Mouse (Mus musculus) heart, adult 2 months (tissue): Measurements from ENCODE around the gene Gm20388. TPM values are rescaled to one million over a fixed set of nuclear protein-coding genes. Genes with fewer than 3 reads are reported as not detected.
A peak's percentile ranks its signal among the peaks of the same experiment; 100 is the strongest.

Experiments used
- DNase-seq, 2 experiments: peaks; one replicate each; pipeline ENCODE4 v3.0.0; 2021
- H3K27ac ChIP-seq: fragments of 200-600 bp; 2 replicates; pipeline ENCODE4 v1.8.1; 2022
- H3K27me3 ChIP-seq: fragments of 200-500 bp; 2 replicates; pipeline ENCODE4 v1.6.1; 2012; ENCODE audit warnings: mild to moderate bottlenecking, low read length, inconsistent platforms, mixed read lengths; ENCODE audit not compliant: control insufficient read depth, insufficient read depth
- H3K36me3 ChIP-seq: fragments of 200-500 bp; 2 replicates; pipeline ENCODE4 v1.6.1; 2012; ENCODE audit warnings: low read length, inconsistent platforms; ENCODE audit not compliant: control insufficient read depth, insufficient read depth
- H3K4me1 ChIP-seq: fragments of 200-500 bp; 2 replicates; pipeline ENCODE4 v1.6.1; 2011; ENCODE audit warnings: low read length; ENCODE audit not compliant: control insufficient read depth, insufficient read depth
- H3K4me3 ChIP-seq: fragments of 200-600 bp; 2 replicates; pipeline ENCODE4 v1.8.1; 2022
- H3K79me2 ChIP-seq: fragments of 200-500 bp; replicated peaks from 2 replicates; pipeline ENCODE4 v1.6.1; 2012; ENCODE audit warnings: mild to moderate bottlenecking, inconsistent platforms, low read length, moderate library complexity, mixed read lengths; ENCODE audit not compliant: control insufficient read depth, insufficient read depth
- H3K9ac ChIP-seq: fragments of 200-500 bp; 2 replicates; pipeline ENCODE4 v1.6.1; 2012; ENCODE audit warnings: low read depth, mild to moderate bottlenecking, control low read depth, inconsistent platforms, low read length, mixed read lengths
- CTCF ChIP-seq: fragments of 200-600 bp; IDR thresholded peaks from 2 replicates; pipeline ENCODE4 v1.8.1; 2022; ENCODE audit warnings: antibody characterized with exemption, mild to moderate bottlenecking, moderate library complexity
- EP300 ChIP-seq: fragments of 200-500 bp; IDR thresholded peaks from 2 replicates; pipeline ENCODE4 v1.6.1; 2011; ENCODE audit warnings: low read depth, low read length, control low read depth; ENCODE audit not compliant: insufficient read depth
- POLR2A ChIP-seq: fragments of 200-500 bp; IDR thresholded peaks from 2 replicates; pipeline ENCODE4 v1.6.1; 2011; ENCODE audit warnings: mild to moderate bottlenecking, low read depth, low read length, control low read depth; ENCODE audit not compliant: insufficient read depth
- WGBS: fragments of 180-500 bp; shearing (Covaris S2); methylation state at CpG from one replicate; pipeline ENCODE4 v1.1.7; 2018; 5-methylcytosine and 5-hydroxymethylcytosine counted together
- intact Hi-C: fragments of 180-260 bp; cut with DNase I; formaldehyde crosslinking; loops from one replicate; pipeline ENCODE4 v1.15.1; 2025
- polyA plus RNA-seq: library from polyadenylated mRNA; depleted of rRNA; stranded (reverse); fragments of >200 nt; gene quantifications from 2 replicates; pipeline ENCODE4 v1.2.3, GENCODE M21; 2012
- total RNA-seq, 2 experiments: library from RNA; stranded (reverse); gene quantifications; 2 replicates each; pipeline ENCODE4 v1.2.3; 2021

The Gm20388 gene
- total and polyA plus RNA-seq, 3 experiments, result 1.8 to 32.3 TPM; not detected in 1

DNA sequence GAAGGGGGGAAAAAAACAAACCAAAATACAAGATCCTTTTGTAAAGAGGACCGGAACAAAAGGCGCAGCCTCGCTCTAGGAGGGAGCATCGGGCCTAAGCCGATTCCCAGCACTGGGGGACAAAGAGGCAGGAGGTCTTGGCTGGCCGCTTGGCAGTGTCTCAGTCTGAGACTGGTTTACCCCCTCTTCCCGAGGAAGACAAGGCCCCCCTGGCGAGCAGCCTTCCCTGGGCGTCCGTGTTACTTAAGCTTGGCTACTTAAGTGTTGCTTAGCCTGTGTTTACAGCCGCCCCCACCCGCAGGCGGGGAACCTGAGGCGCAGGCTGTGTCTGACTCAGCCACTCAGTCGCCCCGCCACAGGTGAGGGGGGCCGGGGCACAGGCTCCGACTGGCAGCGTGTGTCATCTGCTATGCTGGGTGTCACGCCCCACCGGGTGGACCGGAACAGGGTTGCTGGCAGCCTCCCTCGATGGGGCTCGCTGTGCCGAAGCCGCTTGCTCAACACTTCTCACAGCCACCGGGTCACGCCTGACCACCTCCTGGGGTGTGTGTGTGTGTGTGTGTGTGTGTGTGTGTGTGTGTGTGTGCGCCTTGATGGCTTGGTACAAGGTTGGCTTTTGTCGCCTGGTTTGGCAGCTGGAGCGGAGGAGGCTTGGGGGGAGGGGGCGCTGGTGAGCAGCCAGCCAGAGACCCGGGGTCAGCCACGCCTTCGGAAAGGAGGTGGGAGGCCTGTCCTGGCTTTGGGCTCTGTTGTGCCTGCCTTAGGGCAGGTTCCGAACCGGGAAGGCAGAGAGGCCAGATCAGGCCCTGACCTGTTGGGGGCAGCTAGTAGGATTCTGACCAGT lies 628.0 kb downstream of the Gm20388 start:
- intact Hi-C loops, result loop anchor here (5.0 kb wide), 1 partner anchor 311 kb away; the partner anchor contains the start of gene Gse1
- peaks cover 10% of the 10 kb centered on the region for H3K4me1 ChIP-seq
- DNase-seq, result peak; percentile 71 to 87

DNA sequence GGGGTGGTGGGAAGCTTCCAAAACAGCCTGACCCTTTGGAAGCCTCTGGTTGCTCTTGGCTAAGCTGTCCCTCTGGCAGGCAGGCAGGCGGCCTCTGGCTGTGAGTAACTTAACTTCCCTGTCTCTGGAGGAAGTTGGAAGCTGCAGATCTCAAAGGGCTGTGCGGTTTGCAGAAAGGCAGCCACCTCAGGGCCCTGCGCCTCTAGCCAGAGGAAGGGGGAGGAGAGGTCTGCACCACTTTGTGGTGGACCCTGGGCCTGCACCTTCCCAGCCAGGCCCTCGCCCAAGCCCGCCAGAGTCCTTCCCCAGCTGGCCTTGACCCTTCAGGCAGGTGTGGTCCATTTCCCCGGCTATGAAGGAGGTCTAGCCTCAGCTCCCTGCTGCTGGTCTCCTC lies 628.7 kb downstream of the Gm20388 start:
- 0 out of 2 replicates have a peak, but pooled peaks have one; percentile 1 for TF ChIP-seq CTCF
- TF ChIP-seq POLR2A, result no peak
- Histone ChIP-seq H3K4me1 (peaks cover 12% of the 10 kb centered on the region), H3K27me3 (no peaks in the 10 kb centered on the region), H3K9ac (no peak overlapping the region), H3K27ac (peak overlapping the region; percentile 51), H3K36me3 (no peaks in the 10 kb centered on the region), H3K79me2 (0 out of 2 replicates have a peak, but pooled peaks cover 2% of the 10 kb centered on the region), H3K4me3 (no peak overlapping the region)
- DNase-seq, result peak in 1 of 2 experiments; percentile 70
- 40% methylated on average over 6 of the region's 6 CpGs for WGBS
- intact Hi-C loops, result loop anchor here (5.0 kb wide), 1 partner anchor 312 kb away; the partner anchor contains the start of gene Gse1

More for the DNA sequence above, 628.0 kb downstream of the Gm20388 start:
- Histone ChIP-seq H3K27me3 (no peaks in the 10 kb centered on the region), H3K27ac (peak overlapping the region; percentile 84), H3K79me2 (0 out of 2 replicates have a peak, but pooled peaks cover 2% of the 10 kb centered on the region), H3K9ac (peak overlapping the region; percentile 73), H3K4me3 (peak overlapping the region; percentile 59), H3K36me3 (no peaks in the 10 kb centered on the region)
- peak; percentile 16; the same call in 1 of the 2 replicates for TF ChIP-seq EP300
- no peak for TF ChIP-seq POLR2A
- TF ChIP-seq CTCF, result 0 out of 2 replicates have a peak, but pooled peaks have one; percentile 1
- WGBS, result 13% methylated on average over 37 of the region's 37 CpGs

DNA sequence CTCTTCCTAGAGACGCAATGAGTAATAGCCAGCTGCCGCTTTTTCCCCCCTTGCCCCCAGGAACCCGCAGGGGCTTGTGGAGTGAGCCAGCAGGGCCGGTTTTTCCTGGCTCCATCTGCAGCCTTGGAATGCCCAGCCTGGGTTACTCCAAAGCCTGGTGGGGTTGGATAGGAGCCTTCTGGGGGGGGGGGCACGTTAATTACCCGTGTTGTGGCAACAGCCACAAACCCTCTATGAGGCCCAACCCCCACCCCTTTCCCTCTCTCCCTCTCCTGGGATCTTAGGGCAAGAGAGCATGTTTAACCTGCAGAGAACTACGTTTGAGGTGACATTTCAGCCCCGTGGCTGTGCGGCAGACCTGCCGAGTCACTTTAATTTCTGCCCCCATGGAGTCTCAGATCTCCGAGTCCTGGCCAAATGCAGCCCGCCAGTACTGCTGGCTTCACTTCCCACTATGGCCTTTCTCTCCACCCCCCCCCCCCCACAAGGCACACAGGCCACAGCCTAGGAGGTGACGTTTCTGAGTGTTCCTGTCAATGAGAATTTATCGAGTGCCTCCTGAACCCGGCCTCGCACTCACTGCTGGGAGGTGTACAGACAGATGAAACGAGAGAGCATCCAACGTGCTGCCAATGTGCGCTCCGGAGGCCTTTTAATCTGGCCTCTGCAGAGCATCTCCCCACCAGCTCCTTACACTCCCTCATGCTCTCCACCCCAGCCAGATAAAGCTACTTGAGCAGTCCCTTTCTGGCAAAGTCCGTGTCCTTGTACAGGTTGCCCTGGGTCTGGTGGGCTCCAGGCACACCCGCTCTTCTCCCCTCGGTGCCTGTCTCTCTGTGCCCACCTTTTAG lies 629.4 kb downstream of the Gm20388 start:
- peak overlapping the region; percentile 51; the same call in 1 of the 2 replicates for H3K27ac ChIP-seq
- intact Hi-C loops, result loop anchor here (5.0 kb wide), 1 partner anchor 313 kb away; the partner anchor contains the start of gene Gse1
- H3K27me3 ChIP-seq, result no peaks in the 10 kb centered on the region
- no peak overlapping the region for H3K9ac ChIP-seq
- WGBS, result 60% methylated on average over 23 of the region's 23 CpGs
- 0 out of 2 replicates have a peak, but pooled peaks cover 2% of the 10 kb centered on the region for H3K79me2 ChIP-seq
- H3K4me1 ChIP-seq, result peaks cover 10% of the 10 kb centered on the region
- TF ChIP-seq EP300 (no peak), POLR2A (no peak), CTCF (no peak)
- H3K4me3 ChIP-seq, result no peak overlapping the region
- DNase-seq, result no peak
- no peaks in the 10 kb centered on the region for H3K36me3 ChIP-seq

DNA sequence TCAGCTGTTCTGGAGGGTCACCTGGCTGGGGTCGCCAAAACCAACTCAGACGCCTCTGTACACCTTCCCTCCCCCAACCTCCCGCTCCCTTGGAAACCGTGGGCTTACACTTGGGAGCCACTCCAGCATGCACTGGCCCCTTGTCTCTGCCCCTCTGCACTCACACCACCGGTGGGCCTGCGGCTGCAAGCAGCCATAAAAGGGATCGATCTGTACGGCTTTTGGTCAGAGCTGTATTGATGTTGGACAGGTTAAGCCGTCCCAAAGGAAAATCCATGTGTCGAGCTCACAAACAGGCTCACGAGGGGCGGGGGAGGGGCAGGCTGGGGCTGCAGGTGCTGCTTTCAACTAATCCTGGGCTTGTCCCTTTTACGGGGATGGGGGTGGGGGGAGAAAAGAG lies 632.4 kb downstream of the Gm20388 start:
- intact Hi-C loops, result loop anchor here (2.0 kb wide), 1 partner anchor 20 kb away; no protein-coding TSS in a partner anchor
- H3K9ac ChIP-seq, result no peak overlapping the region

DNA sequence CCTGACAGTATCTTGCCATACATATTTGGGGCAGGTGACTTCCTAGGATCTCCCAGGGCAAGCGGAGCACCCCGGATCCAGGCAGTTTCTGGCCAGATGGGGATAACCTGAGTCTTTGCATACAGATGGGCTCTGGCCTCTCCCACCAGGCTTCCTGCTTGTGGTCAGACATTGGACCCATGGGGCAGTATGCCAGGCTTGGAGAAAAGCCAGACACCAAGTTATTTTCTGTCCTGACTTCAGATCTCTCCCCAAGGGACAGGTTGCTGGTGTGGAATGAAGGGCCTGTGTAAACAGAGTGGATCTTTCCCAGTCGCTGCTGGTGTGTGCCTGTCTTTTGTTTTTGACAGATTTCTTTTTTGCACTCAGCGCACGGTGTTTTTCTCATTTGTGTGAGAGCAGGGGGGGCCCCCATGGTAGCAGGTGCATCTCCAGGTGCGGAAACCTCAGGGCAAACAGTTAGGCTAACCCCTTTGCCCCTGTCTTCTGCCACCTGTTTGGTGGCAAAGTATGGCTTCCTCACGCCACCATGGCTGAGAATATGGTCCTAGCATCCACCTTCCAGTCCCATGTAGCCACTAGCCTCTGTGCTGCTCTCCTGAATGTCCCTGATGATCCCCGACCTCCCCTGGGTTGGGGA lies 632.9 kb downstream of the Gm20388 start:
- WGBS, result 55% methylated on average over 8 of the region's 8 CpGs
- no peak overlapping the region; the same call in 1 of the 2 replicates for H3K27ac ChIP-seq

More for the DNA sequence above, 632.4 kb downstream of the Gm20388 start:
- Histone ChIP-seq H3K79me2 (0 out of 2 replicates have a peak, but pooled peaks cover 2% of the 10 kb centered on the region), H3K27ac (no peak overlapping the region), H3K36me3 (no peaks in the 10 kb centered on the region), H3K27me3 (no peaks in the 10 kb centered on the region), H3K4me1 (peaks cover 16% of the 10 kb centered on the region; the same call in 1 of the 2 replicates), H3K4me3 (no peak overlapping the region)
- no peak for DNase-seq
- TF ChIP-seq EP300, result no peak
- no peak for TF ChIP-seq CTCF
- TF ChIP-seq POLR2A, result no peak
- WGBS, result 50% methylated on average over 13 of the region's 13 CpGs

More for the DNA sequence above, 632.9 kb downstream of the Gm20388 start:
- peak in 1 of 2 experiments; percentile 64 for DNase-seq
- intact Hi-C loops, result loop anchor here (2.0 kb wide), 1 partner anchor 19 kb away; no protein-coding TSS in a partner anchor
- H3K4me1 ChIP-seq, result peaks cover 18% of the 10 kb centered on the region
- no peaks in the 10 kb centered on the region for H3K36me3 ChIP-seq
- no peaks in the 10 kb centered on the region for H3K27me3 ChIP-seq
- H3K79me2 ChIP-seq, result peaks cover 4% of the 10 kb centered on the region; the same call in 1 of the 2 replicates
- no peak overlapping the region for H3K9ac ChIP-seq
- no peak overlapping the region for H3K4me3 ChIP-seq
- TF ChIP-seq EP300 (no peak), CTCF (no peak), POLR2A (no peak)
